Mouse (Mus musculus) C2C12 (cell line): Measurements from ENCODE around the gene Slc7a8.

Experiments used
- CEBPB ChIP-seq: IDR thresholded peaks from one replicate; pipeline ENCODE4 v1.6.1; 2011; ENCODE audit warnings: low read depth, mild to moderate bottlenecking, control low read depth, moderate library complexity
- CTCF ChIP-seq: IDR thresholded peaks from one replicate; pipeline ENCODE4 v1.5.1; 2011; ENCODE audit not compliant: control insufficient read depth, insufficient read depth, insufficient read length
- FOSL1 ChIP-seq: IDR thresholded peaks from one replicate; pipeline ENCODE4 v1.8.0; 2011; ENCODE audit warnings: mild to moderate bottlenecking, low read length; ENCODE audit not compliant: poor library complexity, insufficient read depth, severe bottlenecking
- MAX ChIP-seq: IDR thresholded peaks from one replicate; pipeline ENCODE4 v1.6.1; 2011; ENCODE audit warnings: mild to moderate bottlenecking, control low read depth
- MYOD1 ChIP-seq: IDR thresholded peaks from one replicate; pipeline ENCODE4 v1.6.1; 2011; ENCODE audit warnings: low read depth; ENCODE audit not compliant: control insufficient read depth, insufficient read length
- MYOG ChIP-seq: IDR thresholded peaks from one replicate; pipeline ENCODE4 v1.6.1; 2011; ENCODE audit not compliant: control insufficient read depth, insufficient read length; ENCODE audit errors: extremely low read depth
- USF1 ChIP-seq: IDR thresholded peaks from one replicate; pipeline ENCODE4 v1.6.1; 2011; ENCODE audit warnings: low read depth, mild to moderate bottlenecking, control low read depth, moderate library complexity

DNA sequence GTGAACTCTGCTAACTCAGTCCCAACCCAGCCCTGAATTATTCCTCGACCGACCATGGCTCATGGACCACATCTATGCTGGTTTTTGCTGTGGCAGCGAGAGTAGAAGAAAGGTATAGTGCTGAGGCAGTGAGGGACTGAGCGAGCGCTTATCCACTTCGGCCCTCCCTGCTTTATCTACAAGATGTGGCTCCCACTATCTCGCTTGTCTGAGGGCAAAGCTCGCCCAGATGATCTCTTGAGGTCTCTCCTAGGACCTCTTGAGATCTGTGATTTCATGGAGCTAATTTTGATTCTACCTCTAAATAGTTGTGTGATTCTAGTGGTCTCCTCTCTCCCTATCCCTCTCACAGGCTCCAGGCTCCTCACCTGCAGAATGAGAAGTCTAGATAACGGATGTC is 72.7 kb downstream of the Slc7a8 start:
- TF ChIP-seq CTCF: no peak
- no peak for TF ChIP-seq MAX
- no peak for TF ChIP-seq USF1
- no peak for TF ChIP-seq MYOG
- TF ChIP-seq MYOD1: no peak
- no peak for TF ChIP-seq CEBPB
- TF ChIP-seq FOSL1: no peak
